Mouse (Mus musculus): ENCODE results near the gene Rgs7bp.
"Not testable (repeated sequence)": the region's sequence is repeated elsewhere in the genome, so short reads cannot be mapped to it uniquely, and the experiment has no call there.

Gene Rgs7bp

GRCm38 (mm10) chr13:104931635-104932532, 122.8 kb downstream of the Rgs7bp start:
- no peak for DNase-seq

DNA sequence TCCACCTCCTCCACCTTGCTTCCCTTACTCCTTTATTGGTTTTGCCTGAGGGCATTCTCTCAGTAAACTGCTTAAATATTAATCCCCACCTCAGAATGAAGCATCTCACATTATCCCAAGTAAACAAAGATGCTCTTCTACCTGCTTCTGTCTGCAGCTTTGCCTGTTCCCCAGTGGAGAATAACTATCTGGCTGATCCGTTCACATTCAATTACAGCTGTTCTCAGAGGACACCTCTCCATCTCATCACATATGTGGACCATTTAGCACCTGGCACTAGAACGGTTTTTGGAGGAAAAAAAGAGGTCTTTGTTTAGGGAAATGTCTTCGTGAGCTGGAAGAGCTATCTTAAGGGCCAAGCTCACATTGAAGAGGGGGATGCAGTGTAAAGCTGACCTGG, 123.9 kb downstream of the Rgs7bp start:
- no peak for DNase-seq

DNA sequence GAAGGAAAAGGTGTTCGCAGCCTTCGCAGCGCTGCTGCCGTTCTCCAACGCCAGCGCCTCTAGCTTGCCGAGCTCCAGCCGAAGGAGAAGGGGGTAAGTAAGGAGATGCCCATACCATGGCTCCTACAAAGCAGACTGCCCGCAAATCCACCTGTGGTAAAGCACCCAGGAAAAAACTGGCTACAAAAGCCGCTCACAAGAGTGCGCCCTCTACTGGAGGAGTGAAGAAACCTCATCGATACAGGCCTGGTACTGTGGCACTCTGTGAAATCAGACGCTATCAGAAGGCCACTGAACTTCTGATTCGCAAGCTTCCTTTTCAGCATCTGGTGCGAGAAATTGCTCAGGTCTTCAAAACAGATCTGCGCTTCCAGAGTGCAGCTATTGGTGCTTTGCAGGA, 136.1 kb downstream of the Rgs7bp start:
- no peak for DNase-seq

GRCm38 (mm10) chr13:104916771-104917170, 138.0 kb downstream of the Rgs7bp start:
- not testable (repeated sequence) for DNase-seq

GRCm38 (mm10) chr13:104916106-104916505, 138.6 kb downstream of the Rgs7bp start:
- no peak for DNase-seq

- no peak for DNase-seq
Observed at GRCm38 (mm10) chr13:104914288-104914895, 140.3 kb downstream of the Rgs7bp start.

- not testable (repeated sequence) for DNase-seq
Observed at GRCm38 (mm10) chr13:104911626-104912025, 143.1 kb downstream of the Rgs7bp start.

- DNase-seq = not testable (repeated sequence)
Observed at GRCm38 (mm10) chr13:104911006-104911405, 143.7 kb downstream of the Rgs7bp start.

GRCm38 (mm10) chr13:104908691-104909090, 146.0 kb downstream of the Rgs7bp start:
- no peak for DNase-seq

All from cerebellum, adult 9-10 months (tissue).